Mouse (Mus musculus): ENCODE results near the gene Brsk1.

- TF ChIP-seq POLR2A (IDR thresholded peaks at IDR 0.05; ENCODE audit: low read depth, low read length), result no peak
- no peak for TF ChIP-seq CTCF (IDR thresholded peaks at IDR 0.05; ENCODE audit: borderline replicate concordance, insufficient read depth, low read length)
These were observed 19.6 kb upstream of the Brsk1 start for GRCm38 (mm10) chr7:4670655-4671255.

All from embryonic fibroblast, embryonic 13.5 days (primary cell).